Mouse (Mus musculus): ENCODE results near the gene Snx17. TPM values are rescaled to one million over a fixed set of nuclear protein-coding genes. Genes with fewer than 3 reads are reported as not detected.

The Snx17 gene
- polyA plus RNA-seq, 1 experiment = 87.6 TPM

DNA sequence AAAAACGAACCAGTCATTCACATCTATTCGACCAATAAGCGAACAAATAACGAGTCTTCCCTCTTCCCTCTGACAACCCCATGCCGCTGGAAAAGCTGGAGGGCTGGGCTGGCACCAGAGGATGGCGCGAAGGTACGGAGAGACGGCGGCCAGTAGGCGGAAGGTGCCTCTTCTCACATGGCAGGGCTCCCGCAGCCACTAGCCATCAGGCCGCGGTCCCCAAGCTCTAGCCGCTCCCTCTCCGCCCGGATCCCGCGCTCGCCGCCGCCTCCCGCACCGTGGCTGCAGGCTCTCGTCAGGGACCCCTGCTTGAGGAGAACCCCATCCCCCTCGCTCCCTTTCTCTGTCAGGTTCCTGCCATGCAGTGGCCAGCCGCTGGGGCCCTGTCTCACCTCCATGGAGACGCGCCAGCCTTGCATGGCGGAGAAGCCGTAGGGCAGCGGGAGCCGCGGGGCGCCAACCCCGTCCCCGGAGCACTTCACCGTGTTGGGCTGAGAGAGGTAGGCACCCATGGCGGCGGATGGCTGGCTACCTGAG lies 27.0 kb downstream of the Snx17 start:
- no peak; the same call in 1 of the 2 replicates for TF ChIP-seq POLR2A (IDR thresholded peaks at IDR 0.05; ENCODE audit: extremely low read depth, insufficient read depth, low read length)
- no peak for TF ChIP-seq CTCF (IDR thresholded peaks at IDR 0.05; ENCODE audit: extremely low read depth, insufficient read depth, low read length)
- 0 out of 2 replicates have a peak, but pooled peaks cover 1% of the 10 kb centered on the region for H3K4me1 ChIP-seq (ENCODE audit: control insufficient read depth, insufficient read depth, low read length)
- H3K27ac ChIP-seq (ENCODE audit: insufficient read depth, low read length) = peak overlapping the region; percentile 88
- peak overlapping the region; percentile 76 for H3K4me3 ChIP-seq (ENCODE audit: insufficient read depth, low read length)

- Histone ChIP-seq H3K27ac (ENCODE audit: insufficient read depth, low read length) (peak within 1 kb of the TSS; percentile 88), H3K4me3 (ENCODE audit: insufficient read depth, low read length) (peak within 1 kb of the TSS; percentile 76), H3K4me1 (ENCODE audit: control insufficient read depth, insufficient read depth, low read length) (0 out of 2 replicates have a peak, but pooled peaks cover 1% of the 10 kb centered on the region)
- no peak for TF ChIP-seq CTCF (IDR thresholded peaks at IDR 0.05; ENCODE audit: extremely low read depth, insufficient read depth, low read length)
- peak; percentile 96 for TF ChIP-seq POLR2A (IDR thresholded peaks at IDR 0.05; ENCODE audit: extremely low read depth, insufficient read depth, low read length)
Observed at GRCm38 (mm10) chr5:31220448-31221303, 27.6 kb downstream of the Snx17 start, which contains the start of gene Ppm1g. Gene Ppm1g (minus strand): TSS chr5:31220687.

- TF ChIP-seq POLR2A (IDR thresholded peaks at IDR 0.05; ENCODE audit: extremely low read depth, insufficient read depth, low read length) (no peak), CTCF (IDR thresholded peaks at IDR 0.05; ENCODE audit: extremely low read depth, insufficient read depth, low read length) (peak; percentile 29; the same call in 1 of the 2 replicates)
- Histone ChIP-seq H3K27ac (ENCODE audit: insufficient read depth, low read length) (peak overlapping the region; percentile 4), H3K4me1 (ENCODE audit: control insufficient read depth, insufficient read depth, low read length) (0 out of 2 replicates have a peak, but pooled peaks cover 1% of the 10 kb centered on the region), H3K4me3 (ENCODE audit: insufficient read depth, low read length) (peak overlapping the region; percentile 76)
Observed at GRCm38 (mm10) chr5:31221304-31221945, 28.4 kb downstream of the Snx17 start.

DNA sequence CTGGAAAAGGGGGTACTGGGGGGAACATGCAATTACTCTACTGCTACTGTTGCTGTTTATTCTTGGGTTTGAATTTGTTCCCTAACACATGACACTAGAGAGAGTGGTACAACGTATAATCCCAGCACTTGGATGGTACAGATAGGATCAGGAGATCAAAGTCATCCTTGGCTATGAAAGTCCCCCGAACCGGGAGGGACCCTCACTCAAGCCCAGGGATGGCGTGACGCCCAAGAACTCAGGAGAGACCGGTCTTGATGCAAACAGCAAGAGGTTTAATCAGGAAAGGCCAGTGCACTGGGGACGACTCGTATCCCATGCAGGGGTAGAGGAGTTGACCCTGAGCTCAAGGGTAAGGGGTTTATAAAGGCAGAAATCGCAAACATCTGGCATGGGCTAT lies 29.7 kb downstream of the Snx17 start:
- TF ChIP-seq CTCF (IDR thresholded peaks at IDR 0.05; ENCODE audit: extremely low read depth, insufficient read depth, low read length) (no peak), POLR2A (IDR thresholded peaks at IDR 0.05; ENCODE audit: extremely low read depth, insufficient read depth, low read length) (no peak)
- Histone ChIP-seq H3K4me1 (ENCODE audit: control insufficient read depth, insufficient read depth, low read length) (0 out of 2 replicates have a peak, but pooled peaks cover 1% of the 10 kb centered on the region), H3K27ac (ENCODE audit: insufficient read depth, low read length) (no peak overlapping the region), H3K4me3 (ENCODE audit: insufficient read depth, low read length) (no peak overlapping the region)

- TF ChIP-seq CTCF (IDR thresholded peaks at IDR 0.05; ENCODE audit: extremely low read depth, insufficient read depth, low read length) = no peak
- no peak for TF ChIP-seq POLR2A (IDR thresholded peaks at IDR 0.05; ENCODE audit: extremely low read depth, insufficient read depth, low read length)
- Histone ChIP-seq H3K4me3 (ENCODE audit: insufficient read depth, low read length) (no peak overlapping the region), H3K4me1 (ENCODE audit: control insufficient read depth, insufficient read depth, low read length) (no peaks in the 10 kb centered on the region), H3K27ac (ENCODE audit: insufficient read depth, low read length) (no peak overlapping the region)
Observed at GRCm38 (mm10) chr5:31226641-31227040, 33.6 kb downstream of the Snx17 start.

- TF ChIP-seq CTCF (IDR thresholded peaks at IDR 0.05; ENCODE audit: extremely low read depth, insufficient read depth, low read length) (no peak), POLR2A (IDR thresholded peaks at IDR 0.05; ENCODE audit: extremely low read depth, insufficient read depth, low read length) (peak; percentile 88)
- peaks cover 2% of the 10 kb centered on the region; the same call in 1 of the 2 replicates for H3K4me1 ChIP-seq (ENCODE audit: control insufficient read depth, insufficient read depth, low read length)
- H3K4me3 ChIP-seq (ENCODE audit: insufficient read depth, low read length) = peak within 1 kb of the TSS; percentile 42
- peak within 1 kb of the TSS; percentile 90 for H3K27ac ChIP-seq (ENCODE audit: insufficient read depth, low read length)
Observed at GRCm38 (mm10) chr5:31240637-31241521, 47.9 kb downstream of the Snx17 start, which contains the start of the genes Nrbp1 and Gm9970. Gene Nrbp1 (plus strand): TSS chr5:31240864. Gene Gm9970 (minus strand): TSS chr5:31241232.

- TF ChIP-seq CTCF (IDR thresholded peaks at IDR 0.05; ENCODE audit: extremely low read depth, insufficient read depth, low read length) (no peak), POLR2A (IDR thresholded peaks at IDR 0.05; ENCODE audit: extremely low read depth, insufficient read depth, low read length) (no peak)
- peak overlapping the region; percentile 42 for H3K4me3 ChIP-seq (ENCODE audit: insufficient read depth, low read length)
- H3K4me1 ChIP-seq (ENCODE audit: control insufficient read depth, insufficient read depth, low read length) = peaks cover 2% of the 10 kb centered on the region; the same call in 1 of the 2 replicates
- H3K27ac ChIP-seq (ENCODE audit: insufficient read depth, low read length) = no peak overlapping the region
Observed at GRCm38 (mm10) chr5:31241522-31242034, 48.6 kb downstream of the Snx17 start.

DNA sequence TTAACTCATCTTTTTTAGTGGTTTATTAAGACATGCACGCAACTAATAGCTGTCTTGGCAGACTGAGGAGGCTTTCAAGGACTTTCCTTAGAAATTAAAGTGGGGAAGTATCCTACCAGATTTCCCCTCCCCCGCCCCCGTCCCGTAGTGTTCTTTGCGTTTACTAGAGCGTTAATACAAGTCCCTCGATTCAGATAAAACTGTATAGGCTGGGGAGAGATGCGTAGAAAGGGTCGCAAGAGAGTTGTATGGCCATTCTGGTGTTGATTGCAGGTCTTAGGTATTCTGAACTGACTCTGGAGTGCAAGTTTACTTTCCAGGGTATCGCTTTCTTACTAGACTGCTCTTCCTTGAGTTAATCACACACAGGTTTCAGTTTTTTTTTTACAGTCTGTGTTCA lies 49.2 kb downstream of the Snx17 start:
- TF ChIP-seq POLR2A (IDR thresholded peaks at IDR 0.05; ENCODE audit: extremely low read depth, insufficient read depth, low read length) = no peak
- no peak for TF ChIP-seq CTCF (IDR thresholded peaks at IDR 0.05; ENCODE audit: extremely low read depth, insufficient read depth, low read length)
- peak overlapping the region; percentile 42; the same call in 1 of the 2 replicates for H3K4me3 ChIP-seq (ENCODE audit: insufficient read depth, low read length)
- no peak overlapping the region for H3K27ac ChIP-seq (ENCODE audit: insufficient read depth, low read length)
- H3K4me1 ChIP-seq (ENCODE audit: control insufficient read depth, insufficient read depth, low read length) = peaks cover 2% of the 10 kb centered on the region; the same call in 1 of the 2 replicates

Other genes with a start within 250 kb of the Snx17 start
- gene Cgref1, start 247.6 kb upstream of the Snx17 start, polyA plus RNA-seq (2012; rRNA removed) = 25.2 and 26.3 TPM in 2 replicates
- 183 and 209 TPM in 2 replicates for gene Preb, start 232.9 kb upstream of the Snx17 start, polyA plus RNA-seq (2012; rRNA removed)
- 0.23 and 0.30 TPM in 2 replicates for gene Tcf23, start 224.6 kb upstream of the Snx17 start, polyA plus RNA-seq (2012; rRNA removed)
- gene Atraid, start 144.9 kb upstream of the Snx17 start, polyA plus RNA-seq (2012; rRNA removed) = 186 and 189 TPM in 2 replicates
- 32.5 and 34.9 TPM in 2 replicates for gene Slc5a6, start 144.3 kb upstream of the Snx17 start, polyA plus RNA-seq (2012; rRNA removed)
- gene Cad, start 138.4 kb upstream of the Snx17 start, polyA plus RNA-seq (2012; rRNA removed) = 13.4 and 14.1 TPM in 2 replicates
- not detected in 2 replicates for gene Dnajc5g, start 86.9 kb upstream of the Snx17 start, polyA plus RNA-seq (2012; rRNA removed)
- 185 and 189 TPM in 2 replicates for gene Slc30a3, start 85.0 kb upstream of the Snx17 start, polyA plus RNA-seq (2012; rRNA removed)
- 0.21 TPM in 1 of 2 replicates, not detected in the other for gene Trim54, start 76.5 kb upstream of the Snx17 start, polyA plus RNA-seq (2012; rRNA removed)
- 0.91 and 0.92 TPM in 2 replicates for gene Ucn, start 54.4 kb upstream of the Snx17 start, polyA plus RNA-seq (2012; rRNA removed)
- 96.7 and 102 TPM in 2 replicates for gene Mpv17, start 39.0 kb upstream of the Snx17 start, polyA plus RNA-seq (2012; rRNA removed)
- 2.8 and 3.4 TPM in 2 replicates for gene Gm29609, start 13.3 kb upstream of the Snx17 start, polyA plus RNA-seq (2012; rRNA removed)
- gene Gtf3c2, start 13.1 kb upstream of the Snx17 start, polyA plus RNA-seq (2012; rRNA removed) = 86.8 and 92.3 TPM in 2 replicates
- 62.7 and 66.2 TPM in 2 replicates for gene Eif2b4, start 203 bp downstream of the Snx17 start, polyA plus RNA-seq (2012; rRNA removed)
- gene Zfp513, start 9.1 kb downstream of the Snx17 start, polyA plus RNA-seq (2012; rRNA removed) = 38.1 and 42.1 TPM in 2 replicates
- 79.8 and 82.8 TPM in 2 replicates for gene Ppm1g, start 27.5 kb downstream of the Snx17 start, polyA plus RNA-seq (2012; rRNA removed)
- 105 and 108 TPM in 2 replicates for gene Nrbp1, start 47.6 kb downstream of the Snx17 start, polyA plus RNA-seq (2012; rRNA removed)
- not detected in 2 replicates for gene Gm9970, start 48.0 kb downstream of the Snx17 start, polyA plus RNA-seq (2012; rRNA removed)
- gene Krtcap3, start 58.5 kb downstream of the Snx17 start, polyA plus RNA-seq (2012; rRNA removed) = 3.9 and 4.0 TPM in 2 replicates
- 75.1 and 80.4 TPM in 2 replicates for gene Ift172, start 97.9 kb downstream of the Snx17 start, polyA plus RNA-seq (2012; rRNA removed)
- gene Fndc4, start 102.9 kb downstream of the Snx17 start, polyA plus RNA-seq (2012; rRNA removed) = 172 and 184 TPM in 2 replicates
- 0.53 and 0.98 TPM in 2 replicates for gene Gckr, start 104.2 kb downstream of the Snx17 start, polyA plus RNA-seq (2012; rRNA removed)